Mouse (Mus musculus): ENCODE data around the gene Mrgprf.
A peak's percentile ranks its signal among the peaks of the same experiment; 100 is the strongest.

Mrgprf gene

DNA sequence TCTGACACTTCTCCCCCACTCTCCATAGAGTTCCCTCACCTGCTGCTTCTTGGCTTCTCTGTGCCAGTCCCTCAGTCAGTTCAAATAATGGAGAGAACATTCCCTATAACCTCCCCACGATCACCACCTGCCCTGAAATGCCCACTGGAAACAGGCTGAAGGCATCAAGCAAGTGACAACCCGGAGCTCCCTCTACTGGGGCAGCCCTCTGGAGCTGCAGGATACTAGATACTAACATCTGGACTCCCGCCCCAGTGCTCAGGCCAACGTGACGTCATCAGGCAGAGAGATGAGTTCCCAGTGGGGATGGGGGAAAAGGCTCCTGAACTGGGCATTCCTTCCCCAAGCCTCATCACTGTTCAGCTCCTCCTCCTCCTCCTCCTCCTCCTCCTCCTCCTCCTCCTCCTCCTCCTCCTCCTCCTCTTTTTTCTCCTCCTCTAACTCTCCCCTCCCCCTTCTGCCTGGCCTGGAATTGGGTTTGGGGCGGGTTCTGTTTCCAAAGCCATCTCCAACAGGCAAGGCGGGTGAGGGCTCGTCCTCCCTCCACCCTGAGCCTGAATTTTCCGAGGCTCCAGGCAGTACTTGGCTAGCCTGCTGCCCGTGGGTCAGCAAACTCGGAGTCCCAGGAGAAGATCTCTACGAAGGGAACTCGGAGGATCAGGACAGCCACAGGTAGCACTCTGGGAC, at the start of gene Mrgprf:
TSS of gene Mrgprf (plus strand) at position 508 of the 687 bp plus-strand sequence.
- no peak for DNase-seq

DNA sequence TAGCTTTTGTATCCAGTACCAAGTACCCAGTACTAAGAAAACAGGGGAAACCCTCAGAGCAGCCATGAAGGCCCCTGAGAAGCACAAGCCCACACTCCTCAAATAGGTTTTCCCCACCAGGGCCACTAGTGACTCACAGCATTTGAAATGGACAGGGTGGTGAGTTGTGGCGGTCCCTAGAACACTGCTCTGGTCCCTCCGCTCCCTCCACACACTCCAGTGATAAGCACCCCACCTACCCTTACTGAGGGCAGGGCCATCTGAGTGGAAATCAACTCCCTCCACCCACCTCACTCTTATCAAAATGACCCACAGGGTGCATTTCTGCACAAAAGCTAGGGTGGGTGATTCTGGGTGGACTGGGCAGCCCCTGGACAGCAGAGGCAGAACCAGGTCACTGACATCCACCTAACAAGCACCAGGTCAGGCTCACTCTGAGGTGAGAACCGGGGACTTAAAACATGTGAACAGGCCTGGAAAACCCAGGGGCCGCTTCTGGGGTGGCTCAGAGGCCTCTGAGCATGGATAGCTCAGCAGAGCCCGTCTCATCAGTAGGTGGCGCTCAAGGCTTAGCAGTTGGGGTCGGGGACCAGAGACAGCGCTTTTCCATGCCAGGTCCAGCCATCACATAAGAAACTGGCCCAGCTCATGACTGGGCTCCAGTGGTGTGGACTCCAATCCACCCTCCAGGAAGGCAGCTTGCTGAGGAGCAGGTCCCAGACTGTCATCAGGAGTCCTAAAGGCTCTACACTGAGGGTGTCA, 47.7 kb upstream of the Mrgprf start:
- DNase-seq: peak in 1 of 2 experiments; percentile 78

DNA sequence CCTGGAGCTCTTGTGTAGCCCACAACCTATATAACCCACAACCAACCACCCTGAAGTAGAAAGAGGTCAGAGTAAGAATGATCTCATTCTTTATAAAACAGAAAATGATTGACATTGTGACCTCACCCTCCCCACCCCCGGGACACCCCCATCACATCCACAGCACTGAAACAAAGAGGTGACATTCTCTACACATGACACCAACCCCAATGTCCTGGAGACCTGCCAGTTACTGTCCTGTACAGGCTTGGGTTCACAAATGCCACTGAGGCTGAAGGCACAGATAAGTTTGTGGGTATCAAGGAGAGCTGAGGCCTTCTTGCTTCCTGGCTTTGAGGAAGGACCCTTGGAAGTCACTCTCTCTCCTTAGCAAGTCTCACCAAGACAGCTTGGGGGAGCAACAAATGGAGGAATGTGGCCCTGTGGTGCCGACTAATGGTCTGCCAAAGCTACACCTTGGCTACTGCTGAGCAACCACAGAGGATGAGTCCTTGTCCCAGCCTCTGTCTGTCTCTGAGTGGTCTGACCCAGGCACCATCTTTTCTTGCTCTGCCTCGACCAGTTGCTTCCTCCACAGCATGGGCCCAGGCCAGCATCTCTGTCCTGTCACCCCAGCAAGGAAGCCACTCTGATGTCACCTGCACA, 46.5 kb upstream of the Mrgprf start:
- no peak for DNase-seq

DNA sequence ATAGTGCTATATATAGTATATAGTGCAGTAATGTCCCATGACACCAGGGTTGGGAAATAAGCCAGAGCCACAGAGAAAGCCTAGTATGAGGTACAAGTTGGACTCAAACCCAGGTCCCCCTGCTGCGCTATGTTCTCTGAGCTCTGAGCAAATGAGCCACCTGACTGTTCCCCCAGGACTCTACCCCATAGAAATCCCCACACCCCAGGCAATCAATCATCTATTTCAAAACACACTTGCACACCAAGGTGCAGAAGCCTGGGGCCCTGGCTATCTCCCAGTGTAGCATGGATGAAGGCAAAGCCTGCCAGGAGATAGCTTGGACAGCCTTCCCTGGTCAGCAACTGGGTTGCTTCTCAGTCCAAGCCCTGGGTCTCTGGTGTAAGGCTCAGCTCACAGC, 44.5 kb upstream of the Mrgprf start:
- no peak for DNase-seq

DNA sequence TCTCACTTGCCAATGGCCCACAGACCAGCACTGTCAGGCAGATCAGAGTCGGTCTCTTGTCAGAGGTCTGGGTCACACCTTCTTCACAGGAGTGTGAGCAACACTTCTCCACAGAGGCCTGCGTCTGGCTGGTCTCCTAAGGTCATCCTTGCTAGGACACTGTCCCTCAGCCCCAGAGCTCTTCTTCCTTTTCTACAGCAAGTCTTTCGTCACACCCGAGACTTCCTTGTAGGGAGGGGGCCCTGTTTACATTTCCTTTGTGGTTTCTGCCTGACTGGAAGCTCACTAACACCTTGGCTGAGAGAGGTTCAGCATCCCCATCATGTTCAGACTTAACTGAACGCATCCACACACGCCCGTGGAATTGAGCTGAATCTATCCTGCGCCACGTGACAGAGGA, 36.4 kb upstream of the Mrgprf start:
- no peak for DNase-seq

DNA sequence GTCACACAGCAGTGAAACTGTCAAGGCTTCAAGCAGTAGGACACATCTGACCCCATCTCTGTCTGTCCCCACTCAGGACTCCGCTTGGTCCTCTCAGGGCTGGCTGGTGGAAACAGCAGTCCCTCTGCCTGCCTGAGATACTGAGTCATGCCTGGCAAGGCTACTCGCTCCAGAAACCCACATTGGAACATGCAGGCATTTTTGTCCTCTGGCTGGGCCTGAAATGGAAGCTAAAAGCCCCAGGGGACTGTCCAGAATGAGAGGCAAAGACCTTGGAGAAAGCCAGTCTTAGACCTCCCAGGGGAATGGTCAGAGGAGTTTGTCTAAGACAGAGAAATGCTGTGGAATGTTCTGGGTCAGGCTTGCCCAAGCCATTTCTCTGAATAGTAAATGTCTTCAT, 34.6 kb upstream of the Mrgprf start:
- DNase-seq: peak; percentile 9 to 22

DNA sequence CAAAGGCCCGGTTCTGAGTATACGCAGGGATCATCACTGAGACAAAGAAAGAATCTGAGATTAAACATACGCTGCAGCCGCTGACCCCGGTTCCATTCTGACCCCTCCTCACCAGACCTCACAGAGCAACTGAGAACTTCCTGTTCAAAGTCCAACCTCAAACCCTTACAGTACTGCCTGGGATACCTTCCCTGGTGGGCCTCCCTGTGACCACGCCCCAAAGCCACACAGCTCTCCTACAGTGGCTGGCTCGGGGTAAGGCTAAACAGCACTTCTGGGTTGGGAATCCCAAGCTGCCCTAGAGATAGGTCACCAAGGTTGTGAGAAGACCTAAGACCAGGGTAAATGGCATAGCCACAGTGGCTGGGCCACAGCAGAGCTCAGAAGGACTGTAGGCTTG, 31.7 kb upstream of the Mrgprf start:
- DNase-seq: no peak

DNA sequence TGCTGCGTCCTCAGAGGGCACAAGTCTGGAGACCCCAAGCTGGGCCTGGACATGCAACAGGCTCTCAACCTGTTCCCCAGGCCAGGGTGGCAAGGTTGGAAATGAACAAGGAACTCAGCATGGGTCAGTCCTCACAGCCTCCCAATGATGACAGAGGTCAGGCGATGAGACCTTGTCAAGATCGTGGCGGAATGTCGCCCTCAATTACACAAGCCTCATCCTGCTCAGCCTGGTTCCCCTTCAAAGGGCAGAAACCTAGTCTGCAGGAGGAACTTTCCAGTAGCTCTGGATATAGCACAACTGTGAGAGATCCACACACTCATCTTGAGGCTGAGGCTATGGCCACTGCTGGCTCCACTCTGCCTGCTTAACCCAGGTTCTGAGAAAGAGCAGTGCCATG, 29.7 kb upstream of the Mrgprf start:
- no peak for DNase-seq

DNA sequence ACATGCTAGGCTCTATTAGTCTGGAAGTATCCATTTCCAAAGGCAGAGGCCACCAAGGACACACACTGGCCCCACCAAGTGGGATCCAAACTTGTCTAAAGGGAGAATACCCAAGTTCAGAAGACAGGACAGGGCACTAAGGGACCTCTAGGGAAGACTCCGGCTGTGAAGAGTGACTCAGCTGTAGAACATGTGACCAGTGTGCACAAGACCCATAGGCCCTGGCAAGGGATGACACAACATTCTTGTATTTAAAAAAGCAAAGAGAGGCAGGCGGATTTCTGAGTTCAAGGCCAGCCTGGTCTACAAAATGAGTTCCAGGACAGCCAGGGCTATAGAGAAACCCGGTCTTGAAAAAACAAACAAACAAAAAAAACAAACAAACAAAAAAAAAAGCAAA, 25.1 kb upstream of the Mrgprf start:
- no peak for DNase-seq

DNA sequence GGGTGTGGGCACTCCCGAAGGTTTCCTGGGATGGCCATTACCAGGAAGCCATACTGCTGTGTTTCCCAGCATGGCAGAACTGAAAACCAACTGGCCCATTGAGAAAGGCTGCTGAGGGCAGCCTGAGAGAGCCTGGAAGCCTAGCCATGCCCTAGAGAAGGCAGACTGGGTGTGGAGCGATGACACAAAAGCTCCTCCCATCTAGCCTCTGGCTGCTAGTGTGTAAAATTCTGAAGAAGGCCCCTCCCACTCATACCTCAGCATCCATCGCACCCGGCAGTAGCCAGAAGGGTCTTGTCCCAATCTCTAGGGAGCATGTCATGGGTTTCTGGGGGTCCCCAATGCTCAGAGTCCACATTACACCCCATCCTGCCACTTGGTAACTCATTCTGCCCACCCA, 19.2 kb upstream of the Mrgprf start:
- DNase-seq: no peak

DNA sequence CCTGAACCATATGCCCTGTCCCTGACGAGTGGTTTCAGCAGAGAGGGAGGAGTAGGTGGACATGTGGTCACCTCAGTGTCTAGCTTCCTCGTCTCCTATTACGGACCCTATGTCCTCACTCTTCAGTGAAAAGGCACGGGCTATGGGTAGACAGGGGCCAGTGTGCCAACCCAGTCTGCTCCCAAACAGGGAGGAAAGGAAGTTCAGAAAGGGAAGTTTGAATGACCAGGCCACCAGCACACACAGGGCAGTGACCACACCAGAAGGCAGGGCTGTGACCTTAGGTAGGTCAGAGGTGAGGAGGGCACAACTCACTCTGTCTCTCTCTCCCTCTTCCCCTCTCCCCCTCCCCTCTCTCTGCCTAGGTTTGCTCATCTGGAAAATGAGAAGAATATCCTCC, 17.6 kb upstream of the Mrgprf start:
- no peak for DNase-seq

DNA sequence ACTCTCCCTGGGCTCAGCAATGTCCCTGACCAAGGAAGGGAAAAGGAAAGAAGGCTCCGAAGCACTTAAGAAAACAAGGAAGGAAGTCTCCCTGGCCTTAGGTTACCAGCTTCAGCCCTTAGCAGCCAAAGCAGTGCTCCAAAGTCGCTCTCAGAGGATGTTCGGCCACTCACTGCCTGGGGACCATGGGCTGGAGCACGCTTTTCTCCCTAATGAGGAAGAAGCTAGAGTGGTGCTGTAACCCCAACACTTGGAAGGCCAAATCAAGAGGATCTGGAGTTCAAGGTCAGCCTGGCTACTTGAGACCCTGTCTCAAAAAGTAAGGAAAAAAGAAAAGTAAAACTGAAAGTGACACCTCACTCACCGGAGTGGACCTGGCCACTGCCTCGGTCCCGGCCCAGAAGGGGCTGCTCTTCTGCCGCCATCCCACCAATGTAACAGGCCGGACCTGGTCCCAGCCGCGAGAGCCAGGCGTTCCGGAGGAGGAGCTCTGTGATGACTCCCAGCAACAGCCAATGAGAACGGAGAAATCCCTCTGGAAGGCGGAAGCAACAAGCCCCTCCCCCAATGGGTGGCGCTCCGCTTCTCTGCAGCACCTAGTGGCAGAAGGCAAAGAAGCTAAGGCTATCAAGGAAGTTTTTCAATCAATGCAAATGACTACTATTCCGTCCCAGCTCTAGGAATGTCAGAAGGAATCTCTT, 17.0 kb upstream of the Mrgprf start, which contains the start of gene Tpcn2:
TSS of gene Tpcn2 (minus strand) at position 525 of the 701 bp plus-strand sequence.
- peak; percentile 94 to 95 for DNase-seq

DNA sequence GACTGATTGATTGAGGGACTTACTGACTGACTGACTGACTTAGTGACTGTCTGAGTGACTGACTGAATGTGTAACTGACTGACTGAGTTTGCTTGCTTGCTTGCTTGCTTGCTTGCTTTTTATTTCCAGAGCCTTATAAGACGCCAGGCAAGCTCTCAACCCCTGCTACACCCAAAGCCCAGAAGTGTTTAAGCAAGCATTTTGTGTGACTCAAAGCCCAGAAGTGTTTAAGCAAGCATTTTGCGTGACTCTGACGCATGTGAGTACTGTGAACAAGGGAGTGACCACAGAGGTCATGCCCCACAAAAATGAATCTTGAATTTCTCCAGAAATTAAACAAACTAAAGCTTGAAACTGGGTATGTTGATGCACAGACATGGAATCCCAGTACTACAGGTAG, 16.3 kb upstream of the Mrgprf start:
- no peak for DNase-seq

DNA sequence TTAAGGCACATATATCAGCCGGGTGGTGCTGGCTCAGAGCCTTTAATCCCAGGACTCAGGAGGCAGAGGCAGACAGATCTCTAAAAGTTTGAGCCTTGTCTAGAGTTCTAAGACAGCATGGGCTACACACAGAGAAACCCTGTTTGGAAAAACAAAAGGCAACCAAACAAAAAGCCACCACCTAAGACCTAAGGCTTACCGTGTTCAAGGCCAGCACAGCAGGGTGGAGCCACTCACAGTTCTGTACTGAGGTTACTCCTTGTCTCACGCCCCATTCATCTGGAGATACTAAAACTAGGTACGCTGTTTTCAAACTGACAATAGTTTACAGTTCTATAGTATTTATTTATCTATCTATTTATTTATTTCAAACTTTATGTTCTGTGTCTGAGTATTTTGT, 15.2 kb upstream of the Mrgprf start:
- no peak for DNase-seq

DNA sequence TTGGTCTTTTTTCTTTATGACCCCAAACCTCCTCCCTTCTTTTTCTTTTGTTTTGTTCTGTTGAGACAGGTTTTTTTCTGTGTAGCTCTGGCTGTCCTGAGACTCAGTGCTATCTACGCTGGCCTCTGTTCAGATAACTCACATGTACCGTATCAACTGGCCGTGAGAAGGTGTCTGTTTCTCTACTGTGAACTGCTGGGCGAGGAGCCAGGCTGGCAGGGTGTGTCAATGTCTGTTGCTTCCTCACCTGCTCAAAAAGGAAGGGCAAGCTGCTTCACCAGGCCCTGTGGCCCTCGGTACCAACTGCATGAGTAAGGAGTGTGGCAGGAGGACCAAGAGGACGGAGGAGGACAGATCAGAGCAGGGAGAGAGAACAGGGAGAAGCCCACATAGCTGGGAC, 13.2 kb upstream of the Mrgprf start:
- DNase-seq: no peak

DNA sequence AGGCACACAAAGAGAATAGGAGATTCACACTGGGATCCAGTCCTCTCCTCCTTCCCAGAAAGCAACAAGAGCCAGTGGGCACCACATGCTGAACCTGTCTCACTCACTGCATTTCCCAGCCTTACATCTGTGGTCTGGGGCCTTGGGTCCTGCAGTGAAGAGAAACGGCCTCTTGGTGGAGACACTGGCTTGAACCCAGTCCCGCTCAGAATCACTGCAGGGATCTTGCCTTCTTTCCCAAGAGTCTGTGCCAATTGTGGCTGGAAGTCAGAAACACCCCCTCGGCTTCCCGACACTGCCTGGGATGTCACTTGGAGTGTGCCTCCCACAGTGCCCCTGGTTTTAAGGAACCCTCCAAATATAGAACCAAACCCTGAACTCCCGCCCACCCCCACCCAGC, 11.3 kb upstream of the Mrgprf start:
- no peak for DNase-seq

DNA sequence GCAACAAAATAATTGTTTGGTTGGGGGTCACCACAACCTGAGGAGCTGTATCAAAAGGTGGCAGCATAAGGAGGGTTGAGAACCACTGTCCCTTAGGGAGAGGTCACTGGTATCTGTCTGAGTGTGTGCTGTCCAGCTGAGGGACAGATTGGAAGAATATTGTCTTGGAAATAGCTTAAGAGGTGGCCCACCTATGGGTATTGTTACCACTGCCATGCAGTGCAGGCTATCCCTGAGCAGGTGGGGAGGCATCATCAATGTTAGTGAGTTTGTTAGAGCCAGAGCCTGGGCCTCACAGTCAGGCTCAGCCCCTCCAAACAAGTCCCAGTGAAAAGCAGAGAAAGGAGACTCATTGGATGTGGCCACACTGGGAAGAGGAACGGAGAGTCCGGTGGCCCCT, 8.8 kb upstream of the Mrgprf start:
- DNase-seq: no peak

DNA sequence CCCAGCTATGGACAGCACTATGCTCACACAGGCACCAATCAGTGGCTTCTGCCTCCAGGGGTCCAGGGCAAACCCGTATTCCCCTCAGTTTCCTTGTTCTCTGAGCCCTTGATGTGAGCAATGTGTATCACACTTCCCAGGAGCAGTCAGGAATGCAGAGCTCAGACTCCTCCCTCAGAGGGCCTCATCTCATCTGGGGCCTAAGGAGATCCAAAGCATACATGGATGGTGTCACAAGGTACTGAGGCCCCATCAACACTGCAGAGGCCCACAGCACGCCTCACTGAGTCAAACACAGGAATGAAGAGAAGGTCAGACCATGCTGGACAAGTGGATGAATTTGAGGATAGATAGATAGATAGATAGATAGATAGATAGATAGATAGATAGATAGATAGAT, 7.9 kb upstream of the Mrgprf start:
- DNase-seq: no peak

DNA sequence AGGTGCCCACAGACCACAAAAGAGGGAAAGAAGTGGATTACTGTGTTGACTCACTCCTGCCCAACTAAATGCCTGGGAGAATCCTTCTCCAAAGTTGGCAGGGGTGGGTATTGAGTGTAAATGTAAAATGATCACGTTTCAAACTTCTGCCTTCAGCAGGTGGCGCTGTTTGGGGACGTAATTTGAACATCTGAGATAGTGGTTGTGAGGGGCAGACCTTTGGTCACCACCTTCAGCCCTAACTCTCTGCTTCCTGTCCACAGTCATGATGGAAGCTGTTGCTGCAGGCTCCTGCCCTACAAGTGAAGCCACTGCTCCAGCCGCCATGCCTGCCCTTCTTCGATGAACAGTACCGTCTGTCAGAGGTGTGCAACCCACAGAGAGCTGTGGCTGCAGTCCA, 6.8 kb upstream of the Mrgprf start:
- peak in 1 of 2 experiments; percentile 13 for DNase-seq

DNA sequence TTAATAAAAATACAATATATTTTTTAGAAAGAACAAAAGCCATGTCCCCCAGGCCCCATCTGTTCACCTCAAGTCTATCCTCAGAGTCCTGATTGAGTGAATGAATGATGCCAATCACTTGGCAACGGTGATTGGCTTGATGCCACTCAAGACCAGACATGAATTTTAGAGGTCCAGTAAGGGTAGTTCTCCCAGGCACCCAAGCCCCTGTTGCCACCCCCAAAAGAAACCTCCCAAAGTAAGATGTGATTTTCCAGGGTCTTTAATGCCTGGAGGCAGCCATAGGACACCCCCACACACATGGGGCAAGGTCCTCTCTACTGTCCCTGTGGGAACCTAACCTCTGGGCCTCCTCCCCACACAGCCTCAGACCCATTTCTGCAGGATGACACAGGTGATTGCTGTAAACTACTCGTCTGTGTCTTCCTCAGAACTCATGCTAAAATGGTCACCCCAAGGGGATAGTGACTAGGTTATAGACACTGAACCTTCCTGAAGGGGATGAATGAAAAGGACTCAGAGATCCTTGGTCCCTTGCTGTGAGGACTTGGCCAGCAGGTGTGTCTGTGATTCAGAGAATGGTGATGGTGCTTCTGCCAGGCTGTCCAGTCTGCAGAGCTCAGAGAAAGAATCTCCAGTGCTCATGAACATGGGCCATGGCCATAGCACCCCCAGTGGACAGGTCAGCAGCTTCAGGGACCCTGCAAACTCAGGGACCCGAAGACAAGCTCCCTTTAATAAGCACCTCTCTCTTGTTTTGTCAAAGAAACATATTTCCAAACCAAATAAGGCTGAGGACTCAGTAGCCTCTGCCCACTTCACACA, 1.8 kb upstream of the Mrgprf start:
- DNase-seq: no peak

DNA sequence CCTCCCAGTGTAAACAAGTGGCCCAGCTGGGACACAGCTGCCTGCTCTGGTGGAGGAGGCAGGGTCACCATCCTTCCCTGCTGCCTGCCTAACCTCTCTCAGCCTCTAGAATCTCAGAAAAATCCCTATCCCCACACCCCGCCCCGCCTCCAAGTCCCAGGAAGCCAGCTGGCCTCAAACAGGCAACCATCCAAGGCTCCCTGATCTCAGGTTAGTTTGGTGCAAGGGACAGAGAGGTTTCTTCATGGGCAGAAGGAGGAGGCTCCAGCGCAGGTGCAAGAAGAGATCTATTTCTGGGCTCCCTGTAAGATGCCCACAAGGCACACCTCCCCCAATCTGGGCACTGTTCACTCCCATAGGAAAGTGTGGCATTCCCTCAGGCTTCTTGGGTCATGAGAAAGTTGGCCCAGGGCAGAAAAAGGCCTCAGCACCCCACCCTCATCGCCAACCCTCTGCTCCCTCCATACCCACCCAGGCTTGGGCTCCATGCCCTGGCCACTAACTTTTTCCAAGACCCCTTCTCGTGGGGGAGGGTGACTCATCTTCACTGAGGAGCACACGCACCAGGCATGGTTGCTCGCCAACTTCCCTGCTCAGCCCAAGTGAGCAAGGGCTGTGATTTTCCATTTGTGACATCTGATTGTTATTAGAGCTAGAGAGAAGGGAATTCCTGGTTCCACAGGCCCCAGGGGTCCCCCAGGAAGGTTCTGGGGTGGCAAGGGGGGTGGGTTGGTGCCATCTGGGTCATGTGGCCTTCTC, 887 bp upstream of the Mrgprf start:
- peak in 1 of 2 experiments; percentile 13 for DNase-seq

DNA sequence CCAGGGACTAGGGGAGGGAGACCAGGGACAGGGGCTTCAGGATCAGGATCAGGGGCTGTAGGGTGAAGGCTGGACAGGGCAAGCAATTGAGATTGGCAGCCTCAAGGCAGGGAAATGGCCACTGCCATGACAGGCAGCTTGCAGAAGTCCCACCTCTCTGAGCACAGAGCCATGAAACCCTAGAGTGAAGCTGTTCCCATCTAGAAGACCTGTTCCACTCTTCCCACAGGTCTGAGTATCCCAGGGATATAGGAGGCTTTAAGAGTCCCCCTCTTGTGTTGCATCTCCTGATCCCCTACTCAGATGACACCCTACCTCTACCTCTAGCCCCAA, 346 bp downstream of the Mrgprf start:
- DNase-seq: no peak
